Mouse (Mus musculus) heart, embryonic 10.5 days (tissue): ENCODE measurements around the gene Ikbke. TPM values are rescaled to one million over a fixed set of nuclear protein-coding genes. Genes with fewer than 3 reads are reported as not detected.
A peak's percentile ranks its signal among the peaks of the same experiment; 100 is the strongest.
"Not testable (repeated sequence)": the region's sequence is repeated elsewhere in the genome, so short reads cannot be mapped to it uniquely, and the experiment has no call there.

ENCODE experiments used
- DNase-seq: peaks from one replicate; pipeline ENCODE4 v3.0.0-alpha.2; 2017; ENCODE audit warnings: low spot score
- H3K27ac ChIP-seq: fragments of 300-500 bp; sonication (generic); 2 replicates; pipeline ENCODE4 v1.5.1; 2016; ENCODE audit warnings: mild to moderate bottlenecking
- H3K27me3 ChIP-seq: fragments of 300-500 bp; sonication (generic); 2 replicates; pipeline ENCODE4 v1.6.1; 2016; ENCODE audit warnings: mild to moderate bottlenecking; ENCODE audit not compliant: poor library complexity, insufficient read depth, severe bottlenecking
- H3K36me3 ChIP-seq: fragments of 300-500 bp; sonication (generic); 2 replicates; pipeline ENCODE4 v1.6.1; 2016; ENCODE audit warnings: mild to moderate bottlenecking, moderate library complexity
- H3K4me1 ChIP-seq: fragments of 300-500 bp; sonication (generic); 2 replicates; pipeline ENCODE4 v1.6.1; 2016; ENCODE audit warnings: mild to moderate bottlenecking
- H3K4me3 ChIP-seq: fragments of 300-500 bp; sonication (generic); 2 replicates; pipeline ENCODE4 v1.5.1; 2016; ENCODE audit warnings: mild to moderate bottlenecking, moderate library complexity
- H3K9me3 ChIP-seq: fragments of 300-500 bp; sonication (generic); 2 replicates; pipeline ENCODE4 v1.6.1; 2016; ENCODE audit warnings: mild to moderate bottlenecking, moderate library complexity
- WGBS: fragments of 180-500 bp; shearing (Covaris S2); methylation state at CpG from one replicate; pipeline ENCODE4 v1.1.7; 2016; 5-methylcytosine and 5-hydroxymethylcytosine counted together
- polyA plus RNA-seq: library from polyadenylated mRNA; unstranded; fragments of >200 nt; fragmentation: Nextera tagmentation; extraction: Ambion mirVana; gene quantifications from 2 replicates; pipeline ENCODE4 v1.2.1, GENCODE M21; 2016

Ikbke gene
- polyA plus RNA-seq, 1 experiment from 2014 or later = 1.8 TPM

DNA sequence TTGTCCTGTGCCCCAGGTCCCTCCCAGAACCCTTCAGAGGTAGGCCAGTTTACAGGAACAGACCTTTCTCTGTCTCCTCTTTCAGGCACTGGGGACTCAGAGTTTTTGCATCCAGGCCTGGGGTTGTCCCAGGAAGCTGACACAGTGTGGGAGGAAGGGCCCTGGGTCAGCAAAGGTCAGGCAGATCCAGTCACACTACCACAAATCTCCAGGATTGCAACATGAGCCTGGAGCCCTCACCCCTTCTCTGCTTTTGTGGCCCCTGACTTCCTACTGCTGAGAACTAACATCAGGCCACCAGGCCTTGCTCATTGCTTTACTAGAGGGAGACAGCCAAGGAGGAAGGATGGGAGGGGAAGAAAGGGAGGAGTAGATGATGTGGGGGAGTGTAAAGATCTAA lies 2.6 kb downstream of the Ikbke start:
- peaks cover 18% of the 10 kb centered on the region for H3K27me3 ChIP-seq
- peaks cover 52% of the 10 kb centered on the region for H3K4me1 ChIP-seq
- H3K9me3 ChIP-seq = no peaks in the 10 kb centered on the region
- no peak overlapping the region for H3K27ac ChIP-seq
- no peak overlapping the region for H3K4me3 ChIP-seq
- no peak for DNase-seq
- no peaks in the 10 kb centered on the region for H3K36me3 ChIP-seq

GRCm38 (mm10) chr1:131275577-131275976 lies 3.8 kb downstream of the Ikbke start:
- DNase-seq = no peak
- WGBS = 64% methylated on average over 14 of the region's 14 CpGs
- Histone ChIP-seq H3K36me3 (no peaks in the 10 kb centered on the region), H3K9me3 (no peaks in the 10 kb centered on the region), H3K4me1 (peaks cover 50% of the 10 kb centered on the region), H3K4me3 (no peak overlapping the region), H3K27me3 (peaks cover 29% of the 10 kb centered on the region), H3K27ac (no peak overlapping the region)

- H3K27me3 ChIP-seq = peaks cover 29% of the 10 kb centered on the region
- H3K27ac ChIP-seq = 0 out of 2 replicates have a peak overlapping the region, but pooled peaks have one; percentile 36
- H3K9me3 ChIP-seq = no peaks in the 10 kb centered on the region
- H3K36me3 ChIP-seq = no peaks in the 10 kb centered on the region
- WGBS = 27% methylated on average over 22 of the region's 22 CpGs
- H3K4me1 ChIP-seq = peaks cover 46% of the 10 kb centered on the region
- DNase-seq = no peak
- H3K4me3 ChIP-seq = peak overlapping the region; percentile 27
Observed at GRCm38 (mm10) chr1:131274725-131275539, 4.5 kb downstream of the Ikbke start.

DNA sequence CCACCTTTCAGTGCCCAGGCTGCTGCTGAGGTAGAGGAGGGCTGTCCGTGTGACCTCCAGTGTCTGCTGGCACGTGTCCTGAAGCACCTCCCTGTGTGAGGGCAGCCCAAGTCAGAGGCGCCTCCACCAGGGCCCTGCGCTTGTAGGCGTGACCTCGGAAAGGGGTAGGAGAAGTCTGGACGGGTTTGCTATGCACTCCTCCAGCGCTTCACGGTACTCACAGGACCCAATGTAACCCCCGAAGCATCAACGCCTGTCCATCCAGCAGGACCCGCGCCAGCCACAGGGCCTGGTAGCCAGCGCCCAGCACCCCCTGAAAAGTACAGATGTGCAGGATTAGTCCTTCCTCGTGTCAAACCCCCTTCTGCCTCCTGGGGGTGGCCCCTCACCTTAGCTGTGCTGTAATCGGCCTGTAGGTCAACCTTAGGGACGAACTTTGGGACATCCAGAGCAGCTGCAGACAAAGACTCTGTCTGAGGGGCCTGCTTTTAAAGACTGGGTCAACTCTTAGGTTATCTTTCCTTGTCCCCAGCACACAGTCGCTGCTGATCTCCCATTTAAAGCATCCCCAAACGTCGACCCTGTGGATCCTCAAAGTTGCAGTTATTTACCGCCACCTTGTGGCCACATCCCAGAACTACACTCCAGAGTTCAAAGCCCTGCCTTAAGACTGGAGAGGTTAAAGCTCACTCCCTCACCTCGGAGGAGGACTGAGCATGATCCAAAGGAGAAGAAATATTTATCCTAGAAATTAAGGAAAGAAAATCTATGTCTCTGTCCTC lies 9.4 kb downstream of the Ikbke start:
- H3K27ac ChIP-seq = no peak overlapping the region
- peak; percentile 87 for DNase-seq
- 31% methylated on average over 22 of the region's 22 CpGs for WGBS
- peaks cover 50% of the 10 kb centered on the region for H3K27me3 ChIP-seq
- no peak overlapping the region for H3K4me3 ChIP-seq
- H3K36me3 ChIP-seq = no peaks in the 10 kb centered on the region
- H3K4me1 ChIP-seq = peaks cover 11% of the 10 kb centered on the region
- H3K9me3 ChIP-seq = no peaks in the 10 kb centered on the region

DNA sequence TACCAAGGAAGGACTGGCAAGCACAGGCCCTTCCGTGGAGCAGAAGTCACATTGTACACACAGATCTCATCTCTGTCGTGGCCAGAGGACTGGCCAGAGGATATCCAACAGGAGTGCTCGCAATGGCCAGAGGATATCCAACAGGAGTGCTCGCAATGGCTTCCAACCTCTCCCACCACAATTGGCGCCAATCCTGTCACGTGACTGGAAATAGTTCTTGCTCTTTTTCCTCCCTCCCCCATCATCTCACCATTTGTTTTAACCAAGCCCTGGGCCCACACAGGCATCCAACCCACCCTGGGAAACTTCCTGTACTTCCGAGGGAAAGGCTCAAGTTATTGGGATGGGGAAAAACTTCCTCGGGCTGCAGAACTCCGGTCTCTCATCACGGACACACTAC lies 10.6 kb downstream of the Ikbke start:
- Histone ChIP-seq H3K4me3 (no peak overlapping the region), H3K9me3 (no peaks in the 10 kb centered on the region), H3K4me1 (peaks cover 7% of the 10 kb centered on the region), H3K36me3 (no peaks in the 10 kb centered on the region), H3K27me3 (peaks cover 46% of the 10 kb centered on the region), H3K27ac (no peak overlapping the region)
- no peak for DNase-seq
- 74% methylated on average over 10 of the region's 10 CpGs for WGBS

- H3K27me3 ChIP-seq = peaks cover 29% of the 10 kb centered on the region
- WGBS = 69% methylated on average over 12 of the region's 12 CpGs
- H3K36me3 ChIP-seq = no peaks in the 10 kb centered on the region
- no peaks in the 10 kb centered on the region for H3K9me3 ChIP-seq
- peaks cover 3% of the 10 kb centered on the region; the same call in 1 of the 2 replicates for H3K4me1 ChIP-seq
- no peak for DNase-seq
- no peak overlapping the region for H3K4me3 ChIP-seq
- H3K27ac ChIP-seq = no peak overlapping the region
Observed at GRCm38 (mm10) chr1:131263905-131264304, 15.5 kb downstream of the Ikbke start.

GRCm38 (mm10) chr1:131260309-131260656 lies 19.1 kb downstream of the Ikbke start:
- no peak overlapping the region for H3K4me3 ChIP-seq
- WGBS = 28% methylated on average over 10 of the region's 10 CpGs
- peaks cover 32% of the 10 kb centered on the region for H3K27me3 ChIP-seq
- no peaks in the 10 kb centered on the region for H3K9me3 ChIP-seq
- H3K4me1 ChIP-seq = peaks cover 3% of the 10 kb centered on the region; the same call in 1 of the 2 replicates
- DNase-seq = peak; percentile 88
- H3K27ac ChIP-seq = no peak overlapping the region
- no peaks in the 10 kb centered on the region for H3K36me3 ChIP-seq

- Histone ChIP-seq H3K4me3 (no peak overlapping the region), H3K4me1 (peaks cover 3% of the 10 kb centered on the region; the same call in 1 of the 2 replicates)
- WGBS = 57% methylated on average over 10 of the region's 10 CpGs
Observed at GRCm38 (mm10) chr1:131259632-131260308, 19.6 kb downstream of the Ikbke start.

GRCm38 (mm10) chr1:131257288-131257687 lies 22.1 kb downstream of the Ikbke start:
- no peak for DNase-seq
- Histone ChIP-seq H3K9me3 (no peaks in the 10 kb centered on the region), H3K27ac (no peak overlapping the region), H3K4me1 (peaks cover 2% of the 10 kb centered on the region; the same call in 1 of the 2 replicates), H3K4me3 (no peak overlapping the region), H3K27me3 (peaks cover 32% of the 10 kb centered on the region), H3K36me3 (no peaks in the 10 kb centered on the region)
- 77% methylated on average over 6 of the region's 6 CpGs for WGBS

More at GRCm38 (mm10) chr1:131259632-131260308, 19.6 kb downstream of the Ikbke start:
- DNase-seq = no peak
- Histone ChIP-seq H3K36me3 (no peaks in the 10 kb centered on the region), H3K27ac (no peak overlapping the region), H3K9me3 (no peaks in the 10 kb centered on the region), H3K27me3 (peaks cover 32% of the 10 kb centered on the region)

- H3K4me3 ChIP-seq, DNase-seq, H3K9me3 ChIP-seq, H3K27ac ChIP-seq, H3K36me3 ChIP-seq: not testable (repeated sequence)
- Histone ChIP-seq H3K27me3 (peaks cover 18% of the 10 kb centered on the region; the same call in 1 of the 2 replicates), H3K4me1 (peaks cover 32% of the 10 kb centered on the region)
- WGBS = 84% methylated on average over 7 of the region's 7 CpGs
Observed at GRCm38 (mm10) chr1:131252516-131253250, 26.7 kb downstream of the Ikbke start.

GRCm38 (mm10) chr1:131246433-131247395 lies 32.7 kb downstream of the Ikbke start:
- peaks cover 51% of the 10 kb centered on the region; the same call in 1 of the 2 replicates for H3K27me3 ChIP-seq
- peak overlapping the region; percentile 62; the same call in 1 of the 2 replicates for H3K27ac ChIP-seq
- 4% methylated on average over 7 of the region's 7 CpGs for WGBS
- H3K36me3 ChIP-seq = no peaks in the 10 kb centered on the region
- peaks cover 73% of the 10 kb centered on the region for H3K4me1 ChIP-seq
- no peak for DNase-seq
- H3K4me3 ChIP-seq = peak overlapping the region; percentile 79
- H3K9me3 ChIP-seq = no peaks in the 10 kb centered on the region
